Mouse (Mus musculus): ENCODE results near the gene Duxbl1.
"Not testable (repeated sequence)": the region's sequence is repeated elsewhere in the genome, so short reads cannot be mapped to it uniquely, and the experiment has no call there.

Duxbl1 gene

DNA sequence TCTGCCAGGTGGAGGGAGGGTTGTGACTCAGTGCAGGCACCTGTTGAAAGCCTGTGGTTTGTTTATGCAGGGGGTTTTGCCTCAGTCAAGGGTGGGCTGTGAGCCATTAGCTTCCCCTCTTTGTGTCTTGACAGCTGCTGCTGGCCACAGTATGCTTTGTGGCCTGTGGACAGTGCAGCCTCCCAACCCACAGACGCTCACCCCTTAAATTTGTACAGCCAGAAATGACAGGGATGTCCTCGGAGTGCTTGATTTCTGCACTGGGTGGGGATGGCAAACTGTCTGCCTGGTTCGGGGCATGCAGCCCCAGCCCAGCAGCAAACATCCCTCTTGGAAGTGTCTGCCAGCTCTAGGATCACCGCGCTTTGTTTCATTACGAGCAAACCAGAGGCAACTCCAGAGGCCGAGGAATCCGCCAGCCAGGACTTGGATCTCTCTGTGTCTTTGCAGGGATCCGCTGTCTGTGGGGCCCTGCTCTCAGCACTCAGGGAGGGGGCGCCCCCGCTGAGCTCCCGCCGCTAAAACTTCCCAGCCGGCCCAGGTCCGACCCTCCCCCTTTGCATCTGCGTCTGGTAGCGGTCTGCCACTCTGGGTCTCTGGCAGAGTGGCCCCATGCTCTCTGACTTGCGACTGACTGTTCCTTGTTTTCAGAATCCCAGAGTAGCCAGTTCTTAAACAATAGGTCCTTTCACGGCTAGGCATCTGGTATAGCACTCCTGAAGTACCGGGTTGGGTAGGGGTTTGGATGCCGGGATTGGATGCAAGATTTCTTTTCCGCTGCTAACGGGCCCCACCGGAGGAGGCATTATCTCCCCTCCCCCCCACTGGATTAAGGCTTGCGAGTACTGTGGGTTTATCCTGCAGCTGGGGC is at the start of gene Duxbl1:
Gene Duxbl1 (plus strand): TSS at position 207 of the 871 bp plus-strand sequence.
- DNase-seq (ENCODE audit: low spot score in 2 of 2) = not testable (repeated sequence)

GRCm38 (mm10) chr14:25936867-25937630 is 41.3 kb upstream of the Duxbl1 start:
- DNase-seq (ENCODE audit: low spot score in 2 of 2) = not testable (repeated sequence)

- not testable (repeated sequence) for DNase-seq (ENCODE audit: low spot score in 2 of 2)
Observed at GRCm38 (mm10) chr14:25938004-25938403, 40.4 kb upstream of the Duxbl1 start, which contains the start of gene Cphx1. Gene Cphx1, plus strand, starts transcription at chr14:25938304.

GRCm38 (mm10) chr14:25957861-25958260 is 20.5 kb upstream of the Duxbl1 start:
- DNase-seq (ENCODE audit: low spot score in 2 of 2) = not testable (repeated sequence)

DNA sequence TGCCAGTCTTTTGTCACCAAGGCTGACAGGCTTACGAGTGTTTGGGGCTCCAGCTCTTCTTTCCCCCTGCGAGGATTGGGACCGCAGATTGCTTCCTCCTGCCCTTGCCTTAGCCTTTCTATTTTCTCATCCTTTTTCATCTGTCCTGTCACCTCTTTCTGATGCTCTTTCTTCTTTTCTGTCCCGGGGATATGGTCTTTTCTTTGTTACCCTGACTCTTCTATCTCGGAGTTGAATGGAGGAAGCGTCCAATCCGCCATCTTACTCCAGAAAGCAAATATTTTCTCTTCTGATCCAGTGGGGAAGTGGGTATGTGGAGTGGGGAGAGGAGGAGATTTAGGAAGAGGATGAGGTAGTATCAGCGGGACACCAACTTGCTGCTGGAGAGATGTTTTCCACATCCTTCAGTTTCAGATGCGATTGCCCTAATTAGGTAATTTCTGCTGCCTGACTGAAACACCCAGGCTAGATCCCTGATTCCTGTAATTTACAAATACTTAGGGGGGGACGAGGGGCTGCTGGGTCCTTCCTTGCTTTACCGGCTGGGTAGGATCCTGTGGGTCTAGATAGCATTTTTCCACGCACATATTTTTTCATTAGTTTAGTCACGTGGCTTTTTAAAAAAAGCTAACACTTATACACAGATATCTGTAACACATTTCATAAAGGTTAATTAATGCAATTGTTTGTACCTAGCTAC is 1.0 kb downstream of the Duxbl1 start:
- DNase-seq (ENCODE audit: low spot score in 2 of 2) = not testable (repeated sequence)

DNA sequence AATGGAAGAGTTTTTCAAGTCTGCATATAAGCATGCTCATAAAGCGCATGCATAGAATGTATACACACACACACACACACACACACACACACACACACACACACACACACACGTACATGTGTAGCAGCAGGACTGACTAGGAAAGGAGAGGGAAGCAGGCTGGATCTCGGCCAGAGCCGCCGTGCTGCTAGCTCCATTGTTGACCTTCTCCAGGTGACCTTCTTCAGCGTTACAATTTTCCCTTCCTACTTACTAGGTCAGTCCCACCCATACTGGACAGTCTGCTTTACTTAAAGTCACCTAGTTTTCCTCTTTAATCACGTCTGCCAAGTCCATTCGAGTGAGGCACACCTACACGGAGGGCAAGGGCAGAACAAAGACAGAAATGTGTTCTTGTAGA is 3.5 kb downstream of the Duxbl1 start:
- DNase-seq (ENCODE audit: low spot score in 2 of 2) = not testable (repeated sequence)

DNA sequence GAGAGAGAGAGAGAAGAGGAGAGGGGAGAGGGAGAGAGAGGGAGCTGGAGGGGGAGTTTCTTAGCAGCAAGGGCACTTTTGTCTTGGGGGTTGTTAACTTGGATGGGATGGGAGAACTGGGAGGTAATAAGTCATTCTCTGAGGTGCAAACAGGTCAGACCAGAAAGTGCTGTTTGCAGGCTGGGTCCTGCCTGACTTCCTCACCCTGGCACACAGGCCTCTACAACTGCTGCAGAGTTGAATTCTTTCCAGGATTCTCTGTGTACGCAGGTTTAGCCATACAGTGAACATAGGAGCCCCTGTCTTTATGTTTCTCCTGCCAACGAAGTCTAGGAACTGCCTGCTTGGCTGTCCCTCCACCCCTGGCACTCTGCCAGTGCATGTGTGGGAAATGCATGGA is 29.1 kb downstream of the Duxbl1 start:
- not testable (repeated sequence) for DNase-seq (ENCODE audit: low spot score in 2 of 2)

DNA sequence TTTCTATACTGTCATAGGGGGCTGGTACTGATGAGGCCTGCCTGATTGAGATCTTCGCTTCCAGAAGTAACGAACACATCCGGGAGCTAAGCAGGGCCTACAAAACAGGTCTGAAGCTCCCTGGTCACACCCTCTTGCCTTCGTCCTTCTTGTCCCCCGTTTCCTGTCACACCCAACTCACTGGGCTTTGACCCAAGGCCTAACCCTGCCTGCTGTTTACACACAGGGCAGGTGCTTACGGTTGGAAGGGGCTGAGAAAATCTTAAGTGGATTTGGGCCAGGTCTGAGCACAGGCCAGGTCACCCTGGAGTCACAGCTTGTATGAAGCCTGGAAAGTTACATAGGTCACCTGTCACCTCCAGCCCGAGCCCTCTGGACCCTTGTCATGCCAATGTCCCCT is 38.0 kb downstream of the Duxbl1 start:
- DNase-seq (ENCODE audit: low spot score in 2 of 2) = not testable (repeated sequence)

DNA sequence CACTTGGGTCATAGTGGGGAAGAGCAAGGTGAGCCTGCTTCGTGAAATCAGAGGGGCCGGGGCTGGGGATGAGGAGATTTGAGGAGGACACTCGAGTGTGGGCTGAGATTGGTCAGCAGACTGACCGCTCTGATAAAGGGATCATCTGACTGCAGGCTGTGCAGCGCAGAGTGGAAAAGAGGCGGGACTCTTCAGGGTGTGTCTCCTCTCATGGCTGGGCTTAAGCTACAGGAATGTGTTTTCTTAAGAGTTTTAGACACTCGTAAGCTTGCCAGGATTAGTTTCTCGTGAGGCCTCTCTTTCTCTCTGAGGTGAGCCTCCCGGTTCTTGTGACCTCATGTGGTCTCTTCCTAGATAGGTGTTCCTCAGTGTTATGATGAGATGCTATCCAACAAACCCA is 43.2 kb downstream of the Duxbl1 start:
- not testable (repeated sequence) for DNase-seq (ENCODE audit: low spot score in 2 of 2)

GRCm38 (mm10) chr14:26022831-26023230 is 44.5 kb downstream of the Duxbl1 start:
- DNase-seq (ENCODE audit: low spot score in 2 of 2) = not testable (repeated sequence)

DNA sequence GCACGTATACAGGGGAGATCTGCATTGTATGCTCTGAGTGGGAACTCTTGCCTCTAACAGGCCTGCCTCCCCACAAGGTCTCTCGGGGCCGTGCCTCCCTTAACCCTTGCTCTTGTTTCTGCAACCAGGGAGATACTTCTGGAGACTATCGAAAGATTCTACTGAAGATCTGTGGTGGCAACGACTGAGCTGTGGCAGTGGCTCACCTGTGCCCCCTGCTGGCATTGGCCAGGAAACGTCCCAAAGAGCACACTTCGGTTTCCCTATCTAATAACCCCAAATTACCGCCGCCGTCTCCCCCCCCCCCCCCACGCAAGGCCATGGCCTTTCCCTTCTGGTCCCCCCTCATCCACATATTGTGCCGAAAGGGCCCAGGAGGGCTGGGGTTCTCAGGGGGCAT is 47.3 kb downstream of the Duxbl1 start:
- DNase-seq (ENCODE audit: low spot score in 2 of 2) = not testable (repeated sequence)

- DNase-seq (ENCODE audit: low spot score in 2 of 2) = not testable (repeated sequence)
Observed at GRCm38 (mm10) chr14:26034364-26034763, 56.0 kb downstream of the Duxbl1 start.

DNA sequence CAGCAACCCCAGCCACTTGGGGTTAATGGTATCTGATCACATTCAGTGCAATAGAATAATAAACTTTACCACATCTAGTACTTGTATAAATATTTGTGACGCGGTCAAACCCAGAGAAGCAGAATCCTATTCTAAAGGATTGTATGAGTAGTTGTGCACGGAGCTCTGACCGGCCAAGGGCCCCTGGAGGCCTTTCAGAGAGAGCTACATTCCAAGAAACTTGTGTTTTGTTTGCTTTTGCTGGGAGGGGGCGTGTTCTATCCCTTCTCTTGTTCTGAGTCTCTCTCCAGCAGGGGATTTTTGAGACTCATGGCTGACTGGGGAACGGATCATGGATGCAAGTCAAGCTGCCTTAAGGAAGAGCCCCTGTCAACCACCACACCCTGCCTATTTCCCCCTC is 57.1 kb downstream of the Duxbl1 start:
- DNase-seq (ENCODE audit: low spot score in 2 of 2) = not testable (repeated sequence)
